Mouse (Mus musculus): ENCODE data around the gene Ablim1. TPM values are rescaled to one million over a fixed set of nuclear protein-coding genes. Genes with fewer than 3 reads are reported as not detected.

Ablim1 gene
- polyA plus RNA-seq, 1 experiment: 110 TPM

- Histone ChIP-seq H3K4me1 (ENCODE audit: control insufficient read depth, insufficient read depth, low read length) (peaks cover 54% of the 10 kb centered on the region), H3K4me3 (replicated peaks; ENCODE audit: insufficient read depth, low read depth, low read length) (no peak overlapping the region), H3K27ac (ENCODE audit: insufficient read depth, low read length) (no peak overlapping the region; the same call in 1 of the 2 replicates), H3K27me3 (ENCODE audit: control insufficient read depth, insufficient read depth, low read length) (no peaks in the 10 kb centered on the region)
- no peak for TF ChIP-seq CTCF (IDR thresholded peaks at IDR 0.05; ENCODE audit: borderline replicate concordance, insufficient read depth, low read depth, low read length)
- no peak for TF ChIP-seq POLR2A (IDR thresholded peaks at IDR 0.05; ENCODE audit: borderline replicate concordance, insufficient read depth, low read length)
- 71% methylated on average over 8 of the region's 8 CpGs for WGBS
- no peak for DNase-seq
Measured at GRCm38 (mm10) chr19:56992978-56993545, 321.7 kb downstream of the Ablim1 start.

- no peaks in the 10 kb centered on the region for H3K27me3 ChIP-seq (ENCODE audit: control insufficient read depth, insufficient read depth, low read length)
- 0 out of 2 replicates have a peak overlapping the region, but pooled peaks have one; percentile 32 for H3K27ac ChIP-seq (ENCODE audit: insufficient read depth, low read length)
- 32% methylated on average over 14 of the region's 14 CpGs for WGBS
- H3K4me1 ChIP-seq (ENCODE audit: control insufficient read depth, insufficient read depth, low read length): peaks cover 57% of the 10 kb centered on the region
- H3K4me3 ChIP-seq (replicated peaks; ENCODE audit: insufficient read depth, low read depth, low read length): no peak overlapping the region
- TF ChIP-seq CTCF (IDR thresholded peaks at IDR 0.05; ENCODE audit: borderline replicate concordance, insufficient read depth, low read depth, low read length): no peak
- no peak for TF ChIP-seq POLR2A (IDR thresholded peaks at IDR 0.05; ENCODE audit: borderline replicate concordance, insufficient read depth, low read length)
- DNase-seq: no peak
Measured at GRCm38 (mm10) chr19:56990367-56991111, 324.2 kb downstream of the Ablim1 start.

GRCm38 (mm10) chr19:56989171-56989570 lies 325.5 kb downstream of the Ablim1 start:
- 74% methylated on average over 8 of the region's 8 CpGs for WGBS

GRCm38 (mm10) chr19:56984229-56984628 lies 330.5 kb downstream of the Ablim1 start:
- peaks cover 51% of the 10 kb centered on the region for H3K4me1 ChIP-seq (ENCODE audit: control insufficient read depth, insufficient read depth, low read length)
- no peaks in the 10 kb centered on the region for H3K27me3 ChIP-seq (ENCODE audit: control insufficient read depth, insufficient read depth, low read length)
- TF ChIP-seq POLR2A (IDR thresholded peaks at IDR 0.05; ENCODE audit: borderline replicate concordance, insufficient read depth, low read length) (no peak), CTCF (IDR thresholded peaks at IDR 0.05; ENCODE audit: borderline replicate concordance, insufficient read depth, low read depth, low read length) (no peak)
- 28% methylated on average over 4 of the region's 4 CpGs for WGBS
- 0 out of 2 replicates have a peak overlapping the region, but pooled peaks have one; percentile 8 for H3K27ac ChIP-seq (ENCODE audit: insufficient read depth, low read length)
- H3K4me3 ChIP-seq (replicated peaks; ENCODE audit: insufficient read depth, low read depth, low read length): no peak overlapping the region
- no peak for DNase-seq

More at GRCm38 (mm10) chr19:56989171-56989570, 325.5 kb downstream of the Ablim1 start:
- no peak for DNase-seq
- Histone ChIP-seq H3K27ac (ENCODE audit: insufficient read depth, low read length) (no peak overlapping the region), H3K27me3 (ENCODE audit: control insufficient read depth, insufficient read depth, low read length) (no peaks in the 10 kb centered on the region), H3K4me3 (replicated peaks; ENCODE audit: insufficient read depth, low read depth, low read length) (no peak overlapping the region), H3K4me1 (ENCODE audit: control insufficient read depth, insufficient read depth, low read length) (peaks cover 54% of the 10 kb centered on the region)
- no peak for TF ChIP-seq POLR2A (IDR thresholded peaks at IDR 0.05; ENCODE audit: borderline replicate concordance, insufficient read depth, low read length)
- no peak for TF ChIP-seq CTCF (IDR thresholded peaks at IDR 0.05; ENCODE audit: borderline replicate concordance, insufficient read depth, low read depth, low read length)

GRCm38 (mm10) chr19:56983757-56984156 lies 331.0 kb downstream of the Ablim1 start:
- DNase-seq: no peak
- no peak overlapping the region for H3K27ac ChIP-seq (ENCODE audit: insufficient read depth, low read length)
- 57% methylated on average over 10 of the region's 10 CpGs for WGBS
- no peak overlapping the region for H3K4me3 ChIP-seq (replicated peaks; ENCODE audit: insufficient read depth, low read depth, low read length)
- no peak for TF ChIP-seq CTCF (IDR thresholded peaks at IDR 0.05; ENCODE audit: borderline replicate concordance, insufficient read depth, low read depth, low read length)
- TF ChIP-seq POLR2A (IDR thresholded peaks at IDR 0.05; ENCODE audit: borderline replicate concordance, insufficient read depth, low read length): no peak
- no peaks in the 10 kb centered on the region for H3K27me3 ChIP-seq (ENCODE audit: control insufficient read depth, insufficient read depth, low read length)
- peaks cover 49% of the 10 kb centered on the region for H3K4me1 ChIP-seq (ENCODE audit: control insufficient read depth, insufficient read depth, low read length)

Other genes with a start within 250 kb of the Ablim1 start
- gene Fam160b1, start 45.8 kb upstream of the Ablim1 start, polyA plus RNA-seq (2012; rRNA removed): 18.9 and 20.5 TPM in 2 replicates
- 17.8 and 19.0 TPM in 2 replicates for gene Trub1, start 138.0 kb upstream of the Ablim1 start, polyA plus RNA-seq (2012; rRNA removed)

Data from cerebellum, adult 2 months (tissue).